Mouse (Mus musculus) midbrain, postnatal 0 days (tissue): ENCODE data around the gene Phf24. TPM values are rescaled to one million over a fixed set of nuclear protein-coding genes. Genes with fewer than 3 reads are reported as not detected.

Experiments
- ATAC-seq: fragments of 200-750 bp; cut with Nextera tagmentation; 2 replicates; pipeline ENCODE4 v1.8.0; 2017; ENCODE audit warnings: moderate number of reproducible peaks, mild to moderate bottlenecking, moderate TSS enrichment, moderate library complexity; ENCODE audit not compliant: low FRiP score
- DNase-seq: peaks from one replicate; pipeline ENCODE4 v3.0.0-alpha.2; 2015; ENCODE audit warnings: low spot score
- H3K27ac ChIP-seq: fragments of 300-500 bp; sonication (generic); 2 replicates; pipeline ENCODE4 v1.5.1; 2014; ENCODE audit warnings: low read depth, mild to moderate bottlenecking, low read length, mixed read lengths
- H3K27me3 ChIP-seq: fragments of 300-500 bp; sonication (generic); 2 replicates; pipeline ENCODE4 v1.6.1; 2014; ENCODE audit warnings: low read length, control low read depth, mixed read lengths; ENCODE audit not compliant: insufficient read depth
- H3K36me3 ChIP-seq: fragments of 300-500 bp; sonication (generic); 2 replicates; pipeline ENCODE4 v1.6.1; 2014; ENCODE audit warnings: low read length, control low read depth, mixed read lengths; ENCODE audit not compliant: insufficient read depth
- H3K4me1 ChIP-seq: fragments of 300-500 bp; sonication (generic); 2 replicates; pipeline ENCODE4 v1.6.1; 2014; ENCODE audit warnings: mild to moderate bottlenecking, control low read depth, antibody characterized with exemption, low read length, mixed read lengths; ENCODE audit not compliant: insufficient read depth
- H3K4me2 ChIP-seq: fragments of 300-500 bp; sonication (generic); 2 replicates; pipeline ENCODE4 v1.6.1; 2014; ENCODE audit warnings: low read depth, mild to moderate bottlenecking, low read length, mixed read lengths; ENCODE audit not compliant: poor library complexity, severe bottlenecking
- H3K4me3 ChIP-seq: fragments of 300-500 bp; sonication (generic); 2 replicates; pipeline ENCODE4 v1.5.1; 2014; ENCODE audit warnings: low read depth, mild to moderate bottlenecking, low read length, moderate library complexity
- H3K9ac ChIP-seq: fragments of 300-500 bp; sonication (generic); replicated peaks from 2 replicates; pipeline ENCODE4 v1.6.1; 2014; ENCODE audit warnings: mild to moderate bottlenecking, low read length, moderate library complexity, mixed read lengths; ENCODE audit not compliant: poor library complexity, severe bottlenecking
- H3K9me3 ChIP-seq: fragments of 300-500 bp; sonication (generic); 2 replicates; pipeline ENCODE4 v1.6.1; 2016; ENCODE audit warnings: low read length, control low read depth
- CTCF ChIP-seq: IDR thresholded peaks from 2 replicates; pipeline ENCODE4 v1.5.1; 2016; ENCODE audit warnings: antibody characterized with exemption, mild to moderate bottlenecking
- WGBS: fragments of 180-500 bp; shearing (Covaris S2); extraction: QIAGEN DNeasy Blood & Tissue Kit; methylation state at CpG from one replicate; pipeline ENCODE4 v1.1.7; 2014; 5-methylcytosine and 5-hydroxymethylcytosine counted together
- polyA plus RNA-seq: library from polyadenylated mRNA; unstranded; fragments of >200 nt; fragmentation: Nextera tagmentation; extraction: Ambion mirVana; gene quantifications from 2 replicates; pipeline ENCODE4 v1.2.1, GENCODE M21; 2015
- total RNA-seq: library from RNA; depleted of rRNA; stranded (reverse); fragments of >200 nt; gene quantifications from 2 replicates; pipeline ENCODE4 v1.2.3, GENCODE M21; 2014

The Phf24 gene
- total and polyA plus RNA-seq, 2 experiments from 2014 or later = 45.0 to 148 TPM

GRCm38 (mm10) chr4:42888806-42889205, 27.7 kb upstream of the Phf24 start:
- Histone ChIP-seq H3K27ac (no peak overlapping the region), H3K9ac (no peak overlapping the region), H3K27me3 (no peaks in the 10 kb centered on the region), H3K4me2 (no peak overlapping the region), H3K9me3 (no peaks in the 10 kb centered on the region), H3K36me3 (no peaks in the 10 kb centered on the region), H3K4me3 (no peak overlapping the region), H3K4me1 (no peaks in the 10 kb centered on the region)
- ATAC-seq = no peak
- 95% methylated on average over 6 of the region's 6 CpGs for WGBS
- TF ChIP-seq CTCF = no peak
- DNase-seq = no peak

GRCm38 (mm10) chr4:42891176-42891575, 25.3 kb upstream of the Phf24 start:
- Histone ChIP-seq H3K4me2 (no peak overlapping the region), H3K36me3 (no peaks in the 10 kb centered on the region), H3K9me3 (no peaks in the 10 kb centered on the region), H3K4me1 (no peaks in the 10 kb centered on the region), H3K4me3 (no peak overlapping the region), H3K27me3 (no peaks in the 10 kb centered on the region), H3K27ac (no peak overlapping the region), H3K9ac (no peak overlapping the region)
- DNase-seq (no peak), ATAC-seq (no peak)
- TF ChIP-seq CTCF = no peak
- 62% methylated on average over 7 of the region's 7 CpGs for WGBS

- no peak for TF ChIP-seq CTCF
- Histone ChIP-seq H3K9me3 (no peaks in the 10 kb centered on the region), H3K27me3 (no peaks in the 10 kb centered on the region), H3K27ac (no peak overlapping the region), H3K4me2 (no peak overlapping the region), H3K4me3 (no peak overlapping the region), H3K9ac (no peak overlapping the region), H3K4me1 (no peaks in the 10 kb centered on the region), H3K36me3 (no peaks in the 10 kb centered on the region)
- DNase-seq = no peak
- 66% methylated on average over 7 of the region's 7 CpGs for WGBS
- no peak for ATAC-seq
Measured at GRCm38 (mm10) chr4:42895118-42895517, 21.3 kb upstream of the Phf24 start.

- Histone ChIP-seq H3K27me3 (no peaks in the 10 kb centered on the region), H3K4me1 (no peaks in the 10 kb centered on the region), H3K4me2 (no peak overlapping the region), H3K4me3 (no peak overlapping the region), H3K9ac (no peak overlapping the region), H3K27ac (no peak overlapping the region), H3K9me3 (no peaks in the 10 kb centered on the region), H3K36me3 (no peaks in the 10 kb centered on the region)
- DNase-seq (no peak), ATAC-seq (no peak)
- WGBS = 43% methylated on average over 3 of the region's 3 CpGs
- no peak for TF ChIP-seq CTCF
Measured at GRCm38 (mm10) chr4:42898914-42899313, 17.5 kb upstream of the Phf24 start.

GRCm38 (mm10) chr4:42900878-42901277, 15.6 kb upstream of the Phf24 start:
- no peak overlapping the region for H3K9ac ChIP-seq
- no peak for DNase-seq
- no peaks in the 10 kb centered on the region for H3K4me1 ChIP-seq
- ATAC-seq = no peak
- WGBS = 66% methylated on average over 5 of the region's 5 CpGs
- TF ChIP-seq CTCF = no peak
- no peaks in the 10 kb centered on the region for H3K9me3 ChIP-seq
- no peak overlapping the region for H3K4me2 ChIP-seq
- H3K27ac ChIP-seq = no peak overlapping the region
- no peak overlapping the region for H3K4me3 ChIP-seq
- no peaks in the 10 kb centered on the region for H3K36me3 ChIP-seq
- H3K27me3 ChIP-seq = no peaks in the 10 kb centered on the region

GRCm38 (mm10) chr4:42902174-42902573, 14.3 kb upstream of the Phf24 start:
- no peak overlapping the region for H3K4me3 ChIP-seq
- no peaks in the 10 kb centered on the region for H3K27me3 ChIP-seq
- no peaks in the 10 kb centered on the region for H3K36me3 ChIP-seq
- H3K9ac ChIP-seq = no peak overlapping the region
- no peaks in the 10 kb centered on the region for H3K9me3 ChIP-seq
- H3K4me1 ChIP-seq = no peaks in the 10 kb centered on the region
- no peak for DNase-seq
- ATAC-seq = no peak
- H3K4me2 ChIP-seq = no peak overlapping the region
- 70% methylated on average over 9 of the region's 9 CpGs for WGBS
- TF ChIP-seq CTCF = peak; percentile 53
- no peak overlapping the region for H3K27ac ChIP-seq
